Mouse (Mus musculus) left cerebral cortex, adult 9 months (tissue): ENCODE data around the gene Zfp981.
"Not testable (repeated sequence)": the region's sequence is repeated elsewhere in the genome, so short reads cannot be mapped to it uniquely, and the experiment has no call there.

ENCODE experiments used
- DNase-seq, 2 experiments: peaks; one replicate each; pipeline ENCODE4 v3.0.0; 2022; ENCODE audit warnings: low spot score in 2 of 2

Gene Zfp981

GRCm38 (mm10) chr4:146501727-146502126 is at the start of gene Zfp981:
TSS of gene Zfp981 (plus strand) at chr4:146502027.
- not testable (repeated sequence) for DNase-seq

DNA sequence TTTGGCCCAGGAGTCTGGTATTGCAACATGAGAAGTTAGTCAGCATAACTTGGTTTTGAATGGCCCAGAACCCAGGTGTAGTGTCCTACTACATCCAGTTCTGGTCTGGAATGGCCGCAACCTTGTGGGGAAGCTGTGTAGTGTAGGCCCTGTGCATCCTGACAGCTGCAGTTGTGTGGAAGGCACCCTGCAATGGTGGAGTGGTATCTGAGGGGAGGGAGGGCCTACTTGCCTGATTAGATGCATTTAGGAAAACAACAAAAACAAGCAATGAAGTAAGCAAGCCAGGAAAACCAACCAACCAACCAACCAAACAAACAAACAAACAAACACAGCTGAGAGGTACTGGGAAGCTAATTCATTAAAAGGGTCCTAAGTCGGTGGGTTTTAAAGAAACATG is 49.3 kb upstream of the Zfp981 start:
- DNase-seq, result not testable (repeated sequence)

DNA sequence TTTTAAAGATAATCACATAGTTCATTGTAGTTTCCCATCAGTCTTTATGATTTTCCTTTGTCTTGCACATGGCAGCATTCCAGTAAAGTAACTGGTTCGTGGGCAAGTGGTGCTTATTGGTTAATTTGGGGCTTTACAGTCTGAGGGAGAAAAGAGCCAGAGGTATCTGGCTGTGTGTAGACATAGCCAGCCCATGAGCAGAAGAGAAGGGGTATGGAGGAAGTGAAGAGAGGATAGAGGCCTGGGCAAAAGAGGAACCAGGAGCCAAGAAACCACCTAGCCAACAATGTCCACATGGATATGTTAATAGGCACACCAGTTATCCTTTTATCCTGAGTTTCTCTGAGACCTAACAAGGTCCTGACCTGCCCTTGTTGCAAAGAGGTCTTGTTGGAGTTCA is 47.7 kb upstream of the Zfp981 start:
- DNase-seq, result not testable (repeated sequence)

GRCm38 (mm10) chr4:146454896-146455295 is 46.9 kb upstream of the Zfp981 start:
- no peak for DNase-seq

GRCm38 (mm10) chr4:146455321-146455721 is 46.5 kb upstream of the Zfp981 start:
- no peak for DNase-seq

DNA sequence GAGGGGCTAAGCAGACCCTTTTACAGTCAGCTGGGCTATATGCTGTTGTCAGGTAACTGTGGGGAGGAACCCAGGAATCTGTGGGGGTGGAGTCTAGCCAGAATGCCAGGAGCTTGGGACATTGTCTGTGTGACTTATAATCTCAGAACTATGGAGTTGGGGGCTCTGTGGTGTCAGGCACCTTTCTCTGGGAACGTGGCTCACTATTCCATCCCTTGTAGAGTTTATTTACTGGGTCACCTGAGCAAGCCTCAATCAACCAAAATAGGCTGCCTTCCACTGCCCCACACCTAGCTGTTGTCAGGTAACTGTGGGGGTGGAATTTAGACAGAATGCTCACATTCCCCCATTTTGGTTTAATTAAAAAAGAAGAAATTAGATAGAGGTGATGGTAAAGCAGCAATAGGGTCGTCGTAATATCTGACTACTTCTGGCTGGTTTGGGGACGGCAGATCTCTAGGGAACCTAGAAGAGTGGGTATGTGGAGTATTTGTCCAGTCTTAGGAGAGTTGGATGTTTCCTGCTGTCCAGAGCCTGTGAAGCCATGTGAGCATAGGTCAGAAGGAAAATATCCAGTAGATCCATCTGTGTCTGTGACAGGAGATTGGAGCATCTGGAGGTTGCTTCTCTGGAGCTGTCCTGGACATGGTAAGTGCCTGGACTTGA is 45.6 kb upstream of the Zfp981 start:
- DNase-seq, result no peak

DNA sequence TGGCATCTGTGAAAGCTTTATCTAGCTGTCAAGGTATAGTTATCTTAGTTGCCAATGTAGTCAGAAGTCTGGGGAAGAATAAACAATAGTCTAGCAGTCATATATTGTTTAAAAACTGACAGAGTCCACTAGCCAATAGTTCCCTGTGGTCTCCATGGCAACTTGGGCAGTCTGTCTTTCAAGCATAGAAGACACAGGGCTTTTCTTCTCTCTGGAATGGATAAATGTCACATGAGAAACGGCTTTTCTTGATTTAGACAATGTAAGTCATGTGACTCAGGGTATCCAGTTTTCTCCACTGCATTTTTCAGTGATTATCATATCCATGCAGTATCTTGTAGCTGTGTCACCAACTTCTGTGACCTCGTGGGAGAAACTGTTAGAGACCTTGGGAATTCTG is 44.7 kb upstream of the Zfp981 start:
- DNase-seq, result no peak

- DNase-seq, result no peak
Measured at GRCm38 (mm10) chr4:146457720-146458119, 44.1 kb upstream of the Zfp981 start.

GRCm38 (mm10) chr4:146459822-146460221 is 42.0 kb upstream of the Zfp981 start:
- not testable (repeated sequence) for DNase-seq

- not testable (repeated sequence) for DNase-seq
Measured at GRCm38 (mm10) chr4:146460685-146461084, 41.1 kb upstream of the Zfp981 start.

DNA sequence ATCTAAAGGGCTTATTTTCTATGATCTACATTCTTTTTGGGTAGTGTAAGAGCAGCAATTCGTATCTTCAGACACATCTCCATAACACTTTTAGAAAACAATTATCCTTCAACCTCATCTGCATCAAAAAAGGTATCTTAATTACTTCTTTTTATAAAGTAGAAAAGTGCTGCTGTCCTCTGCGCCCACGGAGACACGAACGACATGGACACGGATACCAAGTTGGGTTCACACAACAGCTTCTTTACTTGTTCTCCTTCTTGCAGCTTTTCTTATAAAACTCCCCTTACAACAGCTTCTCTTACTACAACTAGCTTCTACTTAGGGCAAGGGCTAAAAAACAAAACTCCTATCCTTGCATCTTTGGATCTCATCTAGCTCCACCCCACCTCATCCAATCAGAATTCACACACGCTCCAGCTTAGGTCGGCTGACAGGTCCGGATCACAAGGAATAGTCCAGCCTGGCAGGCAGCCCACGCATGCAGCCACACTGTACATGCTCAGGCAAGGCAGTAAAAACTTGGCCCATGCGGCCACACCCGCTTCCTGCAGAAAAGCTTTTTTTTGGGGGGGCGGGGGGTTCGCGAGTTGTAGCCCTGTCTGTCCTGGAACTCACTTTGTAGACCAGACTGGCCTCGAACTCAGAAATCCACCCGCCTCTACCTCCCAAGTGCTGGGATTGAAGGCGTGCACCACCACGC is 38.0 kb upstream of the Zfp981 start:
- DNase-seq, result not testable (repeated sequence)

- not testable (repeated sequence) for DNase-seq
Measured at GRCm38 (mm10) chr4:146469984-146470383, 31.8 kb upstream of the Zfp981 start.

GRCm38 (mm10) chr4:146474181-146474580 is 27.6 kb upstream of the Zfp981 start:
- not testable (repeated sequence) for DNase-seq

GRCm38 (mm10) chr4:146474716-146475676 is 26.8 kb upstream of the Zfp981 start:
- not testable (repeated sequence) for DNase-seq

DNA sequence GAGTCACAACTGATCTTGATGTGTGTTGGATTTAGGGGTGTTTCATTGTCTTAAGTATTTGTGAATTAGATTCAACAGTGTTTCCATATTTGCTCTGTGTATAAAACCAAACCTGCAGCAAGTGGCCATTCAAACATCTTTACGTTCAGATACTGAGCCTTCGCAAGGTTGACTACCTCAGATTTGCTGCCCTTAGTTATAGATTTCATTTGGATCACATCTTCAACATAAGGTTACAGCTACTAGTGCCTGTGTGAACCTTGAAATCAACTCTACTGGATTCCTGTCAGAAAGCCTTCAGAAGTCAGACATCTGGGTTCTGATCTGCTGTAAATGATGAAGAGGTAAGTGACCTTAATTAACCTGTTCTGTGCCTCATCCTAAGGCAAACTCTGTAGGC is 25.6 kb upstream of the Zfp981 start:
- DNase-seq, result not testable (repeated sequence)

GRCm38 (mm10) chr4:146476959-146477358 is 24.9 kb upstream of the Zfp981 start:
- DNase-seq, result not testable (repeated sequence)

GRCm38 (mm10) chr4:146480376-146481096 is 21.3 kb upstream of the Zfp981 start:
- not testable (repeated sequence) for DNase-seq

- DNase-seq, result not testable (repeated sequence)
Measured at GRCm38 (mm10) chr4:146482546-146482945, 19.3 kb upstream of the Zfp981 start.

- DNase-seq, result not testable (repeated sequence)
Measured at GRCm38 (mm10) chr4:146483571-146484280, 18.1 kb upstream of the Zfp981 start.

- DNase-seq, result not testable (repeated sequence)
Measured at GRCm38 (mm10) chr4:146484676-146485075, 17.2 kb upstream of the Zfp981 start.
